Mouse (Mus musculus) MEL (cell line): ENCODE data around the gene Btn1a1. TPM values are rescaled to one million over a fixed set of nuclear protein-coding genes. Genes with fewer than 3 reads are reported as not detected.

ENCODE experiments used
- DNase-seq: peaks from one replicate; pipeline ENCODE4 v3.0.0; 2011; ENCODE audit warnings: low read depth, low spot score
- H3K27ac ChIP-seq: 2 replicates; pipeline ENCODE4 v1.5.1; 2012; ENCODE audit warnings: low read depth, mild to moderate bottlenecking, control low read depth, low read length, moderate library complexity; ENCODE audit not compliant: control insufficient read depth
- H3K27me3 ChIP-seq, 2 experiments: fragments of 150-350 bp in 1 of 2; sonication (generic) in 1 of 2; 2 replicates each; pipeline ENCODE4 v1.6.1; 2012; ENCODE audit warnings: low read length in 2 of 2, mild to moderate bottlenecking in 2 of 2, improper control_type of control experiment in 1 of 2, moderate library complexity in 1 of 2; ENCODE audit not compliant: insufficient read depth in 2 of 2, control insufficient read depth in 1 of 2
- H3K36me3 ChIP-seq, 2 experiments: 2 replicates each; pipeline ENCODE4 v1.6.1; 2012 to 2014; ENCODE audit warnings: low read length in 2 of 2, improper control_type of control experiment in 1 of 2, inconsistent platforms in 1 of 2, mild to moderate bottlenecking in 1 of 2; ENCODE audit not compliant: insufficient read depth in 2 of 2, control insufficient read depth in 1 of 2
- H3K4me1 ChIP-seq, 2 experiments: fragments of 150-350 bp in 1 of 2; sonication (generic) in 1 of 2; 2 replicates each; pipeline ENCODE4 v1.6.1; 2012; ENCODE audit warnings: low read length in 2 of 2, improper control_type of control experiment in 1 of 2, mild to moderate bottlenecking in 1 of 2; ENCODE audit not compliant: insufficient read depth in 2 of 2, control insufficient read depth in 1 of 2
- H3K4me3 ChIP-seq, 2 experiments: fragments of 150-350 bp in 1 of 2; sonication (generic) in 1 of 2; 2 replicates each; pipeline ENCODE4 v1.5.1; 2012; ENCODE audit warnings: low read depth in 2 of 2, low read length in 2 of 2, mild to moderate bottlenecking in 2 of 2, moderate library complexity in 2 of 2, control low read depth in 1 of 2, improper control_type of control experiment in 1 of 2; ENCODE audit not compliant: control insufficient read depth in 1 of 2, insufficient read depth in 1 of 2
- H3K79me2 ChIP-seq: 2 replicates; pipeline ENCODE4 v1.6.1; 2012; ENCODE audit warnings: mild to moderate bottlenecking, low read length, moderate library complexity; ENCODE audit not compliant: control insufficient read depth, poor library complexity, insufficient read depth
- H3K9ac ChIP-seq: 2 replicates; pipeline ENCODE4 v1.6.1; 2012; ENCODE audit warnings: low read depth, mild to moderate bottlenecking, control low read depth, low read length, moderate library complexity; ENCODE audit not compliant: control insufficient read depth, poor library complexity, severe bottlenecking
- H3K9me3 ChIP-seq: fragments of 150-350 bp; sonication (generic); replicated peaks from 2 replicates; pipeline ENCODE4 v1.6.1; 2012; ENCODE audit warnings: mild to moderate bottlenecking, low read length, improper control_type of control experiment, moderate library complexity; ENCODE audit not compliant: insufficient read depth
- BHLHE40 ChIP-seq: IDR thresholded peaks from 2 replicates; pipeline ENCODE4 v1.6.1; 2012; ENCODE audit warnings: low read depth, mild to moderate bottlenecking, inconsistent platforms, low read length, improper control_type of control experiment, borderline replicate concordance
- CHD1 ChIP-seq: IDR thresholded peaks from 2 replicates; pipeline ENCODE4 v1.6.1; 2012; ENCODE audit warnings: low read depth, mild to moderate bottlenecking, inconsistent platforms, low read length, improper control_type of control experiment
- CHD2 ChIP-seq: IDR thresholded peaks from 2 replicates; pipeline ENCODE4 v1.6.1; 2011; ENCODE audit warnings: low read length, improper control_type of control experiment
- CTCF ChIP-seq, 3 experiments: IDR thresholded peaks in 2 of 3; conservative IDR thresholded peaks in 1 of 3; 2 replicates each; pipeline ENCODE4 v1.5.1; 2011 to 2012; ENCODE audit warnings: low read length in 3 of 3, low read depth in 2 of 3, mild to moderate bottlenecking in 2 of 3, improper control_type of control experiment in 1 of 3, inconsistent platforms in 1 of 3, mixed read lengths in 1 of 3, moderate library complexity in 1 of 3; ENCODE audit not compliant: control insufficient read depth in 1 of 3, insufficient read depth in 1 of 3, poor library complexity in 1 of 3, severe bottlenecking in 1 of 3
- E2F4 ChIP-seq: IDR thresholded peaks from 2 replicates; pipeline ENCODE4 v1.6.1; 2011; ENCODE audit warnings: low read depth, low read length, improper control_type of control experiment, borderline replicate concordance
- ELF1 ChIP-seq: IDR thresholded peaks from 2 replicates; pipeline ENCODE4 v1.6.1; 2014; ENCODE audit warnings: low read depth, mild to moderate bottlenecking, inconsistent platforms, low read length, improper control_type of control experiment, moderate library complexity
- EP300 ChIP-seq, 2 experiments: IDR thresholded peaks; 2 replicates each; pipeline ENCODE4 v1.6.1; 2011; ENCODE audit warnings: improper control_type of control experiment in 2 of 2, low read length in 2 of 2, low read depth in 1 of 2, mild to moderate bottlenecking in 1 of 2
- GABPA ChIP-seq: IDR thresholded peaks from 2 replicates; pipeline ENCODE4 v1.6.1; 2012; ENCODE audit warnings: low read depth, mild to moderate bottlenecking, inconsistent platforms, low read length, improper control_type of control experiment, moderate library complexity
- GATA1 ChIP-seq: IDR thresholded peaks from 2 replicates; pipeline ENCODE4 v1.6.1; 2011; ENCODE audit warnings: low read depth, low read length, improper control_type of control experiment
- JUND ChIP-seq: IDR thresholded peaks from 2 replicates; pipeline ENCODE4 v1.6.1; 2011; ENCODE audit warnings: low read depth, mild to moderate bottlenecking, improper control_type of control experiment, low read length
- KAT2A ChIP-seq: conservative IDR thresholded peaks from 2 replicates; pipeline ENCODE4 v1.6.1; 2012; ENCODE audit warnings: low read depth, low read length, improper control_type of control experiment, inconsistent platforms
- MAFK ChIP-seq: IDR thresholded peaks from 2 replicates; pipeline ENCODE4 v1.6.1; 2011; ENCODE audit warnings: low read depth, mild to moderate bottlenecking, low read length, improper control_type of control experiment, borderline replicate concordance
- MAZ ChIP-seq: IDR thresholded peaks from 2 replicates; pipeline ENCODE4 v1.6.1; 2012; ENCODE audit warnings: low read depth, mild to moderate bottlenecking, inconsistent platforms, low read length, improper control_type of control experiment
- MEF2A ChIP-seq: IDR thresholded peaks from 2 replicates; pipeline ENCODE4 v1.6.1; 2014; ENCODE audit warnings: low read depth, mild to moderate bottlenecking, inconsistent platforms, low read length, improper control_type of control experiment; ENCODE audit not compliant: poor library complexity, insufficient replicate concordance, severe bottlenecking; ENCODE audit errors: extremely low read depth
- MXI1 ChIP-seq: IDR thresholded peaks from 2 replicates; pipeline ENCODE4 v1.6.1; 2011; ENCODE audit warnings: mild to moderate bottlenecking, low read depth, low read length, improper control_type of control experiment
- MYB ChIP-seq: IDR thresholded peaks from 2 replicates; pipeline ENCODE4 v1.6.1; 2011; ENCODE audit warnings: mild to moderate bottlenecking, low read depth, low read length, improper control_type of control experiment
- MYC ChIP-seq: IDR thresholded peaks from 2 replicates; pipeline ENCODE4 v1.6.1; 2011; ENCODE audit warnings: low read depth, mild to moderate bottlenecking, low read length, improper control_type of control experiment, moderate library complexity
- NELFE ChIP-seq: IDR thresholded peaks from 2 replicates; pipeline ENCODE4 v1.6.1; 2011; ENCODE audit warnings: low read depth, low read length, improper control_type of control experiment
- NRF1 ChIP-seq: IDR thresholded peaks from 2 replicates; pipeline ENCODE4 v1.6.1; 2014; ENCODE audit warnings: low read depth, mild to moderate bottlenecking, inconsistent platforms, low read length, improper control_type of control experiment, moderate library complexity; ENCODE audit not compliant: poor library complexity, insufficient read depth, severe bottlenecking
- POLR2AphosphoS2 ChIP-seq: IDR thresholded peaks from 2 replicates; pipeline ENCODE4 v1.6.1; 2011; ENCODE audit warnings: low read length, improper control_type of control experiment
- POLR2AphosphoS5 ChIP-seq: IDR thresholded peaks from 2 replicates; pipeline ENCODE4 v1.6.1; 2012; ENCODE audit warnings: low read depth, borderline replicate concordance, mild to moderate bottlenecking, inconsistent platforms, low read length, moderate library complexity, mixed read lengths
- RAD21 ChIP-seq: IDR thresholded peaks from 2 replicates; pipeline ENCODE4 v1.6.1; 2011; ENCODE audit warnings: mild to moderate bottlenecking, low read depth, low read length, improper control_type of control experiment
- RCOR1 ChIP-seq: IDR thresholded peaks from 2 replicates; pipeline ENCODE4 v1.6.1; 2012; ENCODE audit warnings: low read depth, mild to moderate bottlenecking, inconsistent platforms, low read length, improper control_type of control experiment
- SIN3A ChIP-seq: IDR thresholded peaks from 2 replicates; pipeline ENCODE4 v1.6.1; 2012; ENCODE audit warnings: low read length, improper control_type of control experiment, inconsistent platforms
- SMC3 ChIP-seq: IDR thresholded peaks from 2 replicates; pipeline ENCODE4 v1.6.1; 2011; ENCODE audit warnings: low read depth, low read length, improper control_type of control experiment
- TBP ChIP-seq: IDR thresholded peaks from 2 replicates; pipeline ENCODE4 v1.8.0; 2011; ENCODE audit warnings: low read depth, low read length, improper control_type of control experiment
- TCF12 ChIP-seq: IDR thresholded peaks from 2 replicates; pipeline ENCODE4 v1.6.1; 2014; ENCODE audit warnings: low read depth, mild to moderate bottlenecking, inconsistent platforms, low read length, improper control_type of control experiment, moderate library complexity
- UBTF ChIP-seq: IDR thresholded peaks from 2 replicates; pipeline ENCODE4 v1.6.1; 2012; ENCODE audit warnings: low read depth, mild to moderate bottlenecking, inconsistent platforms, low read length, improper control_type of control experiment, moderate library complexity, borderline replicate concordance; ENCODE audit not compliant: insufficient read depth
- USF1 ChIP-seq: IDR thresholded peaks from 2 replicates; pipeline ENCODE4 v1.6.1; 2014; ENCODE audit warnings: low read depth, mild to moderate bottlenecking, inconsistent platforms, low read length, improper control_type of control experiment, moderate library complexity
- USF2 ChIP-seq, 2 experiments: IDR thresholded peaks; 2 replicates each; pipeline ENCODE4 v1.6.1; 2011 to 2012; ENCODE audit warnings: improper control_type of control experiment in 2 of 2, low read length in 2 of 2, borderline replicate concordance in 1 of 2, inconsistent platforms in 1 of 2, low read depth in 1 of 2, mild to moderate bottlenecking in 1 of 2; ENCODE audit not compliant: insufficient read depth in 1 of 2
- ZC3H11A ChIP-seq: IDR thresholded peaks from 2 replicates; pipeline ENCODE4 v1.6.1; 2012; ENCODE audit warnings: low read depth, mild to moderate bottlenecking, inconsistent platforms, low read length, improper control_type of control experiment
- ZKSCAN1 ChIP-seq: IDR thresholded peaks from 2 replicates; pipeline ENCODE4 v1.6.1; 2012; ENCODE audit warnings: low read depth, mild to moderate bottlenecking, inconsistent platforms, low read length, improper control_type of control experiment, moderate library complexity
- ZMIZ1 ChIP-seq: IDR thresholded peaks from 2 replicates; pipeline ENCODE4 v1.6.1; 2012; ENCODE audit warnings: low read depth, mild to moderate bottlenecking, inconsistent platforms, low read length, improper control_type of control experiment, moderate library complexity
- ZNF384 ChIP-seq: IDR thresholded peaks from 2 replicates; pipeline ENCODE4 v1.6.1; 2012; ENCODE audit warnings: low read depth, mild to moderate bottlenecking, inconsistent platforms, low read length, improper control_type of control experiment
- polyA plus RNA-seq, 2 experiments: library from polyadenylated mRNA; stranded (reverse) in 1 of 2; unstranded in 1 of 2; fragments of >175 nt in 1 of 2; fragments of >200 nt in 1 of 2; gene quantifications; 2 replicates each; pipeline versions ENCODE4 v1.2.1 to v1.2.4; 2012; ENCODE audit warnings: low replicate concordance in 2 of 2, low read depth in 1 of 2; ENCODE audit not compliant: insufficient read length in 2 of 2, insufficient read depth in 1 of 2, missing spikeins in 1 of 2
- total RNA-seq: library from RNA; depleted of rRNA; stranded (reverse); fragments of 300-350 nt; gene quantifications from 2 replicates; pipeline ENCODE4 v1.2.3, GENCODE M21; 2012

Gene Btn1a1
- total and polyA plus RNA-seq, 3 experiments = 0.25 TPM; not detected in 2

DNA sequence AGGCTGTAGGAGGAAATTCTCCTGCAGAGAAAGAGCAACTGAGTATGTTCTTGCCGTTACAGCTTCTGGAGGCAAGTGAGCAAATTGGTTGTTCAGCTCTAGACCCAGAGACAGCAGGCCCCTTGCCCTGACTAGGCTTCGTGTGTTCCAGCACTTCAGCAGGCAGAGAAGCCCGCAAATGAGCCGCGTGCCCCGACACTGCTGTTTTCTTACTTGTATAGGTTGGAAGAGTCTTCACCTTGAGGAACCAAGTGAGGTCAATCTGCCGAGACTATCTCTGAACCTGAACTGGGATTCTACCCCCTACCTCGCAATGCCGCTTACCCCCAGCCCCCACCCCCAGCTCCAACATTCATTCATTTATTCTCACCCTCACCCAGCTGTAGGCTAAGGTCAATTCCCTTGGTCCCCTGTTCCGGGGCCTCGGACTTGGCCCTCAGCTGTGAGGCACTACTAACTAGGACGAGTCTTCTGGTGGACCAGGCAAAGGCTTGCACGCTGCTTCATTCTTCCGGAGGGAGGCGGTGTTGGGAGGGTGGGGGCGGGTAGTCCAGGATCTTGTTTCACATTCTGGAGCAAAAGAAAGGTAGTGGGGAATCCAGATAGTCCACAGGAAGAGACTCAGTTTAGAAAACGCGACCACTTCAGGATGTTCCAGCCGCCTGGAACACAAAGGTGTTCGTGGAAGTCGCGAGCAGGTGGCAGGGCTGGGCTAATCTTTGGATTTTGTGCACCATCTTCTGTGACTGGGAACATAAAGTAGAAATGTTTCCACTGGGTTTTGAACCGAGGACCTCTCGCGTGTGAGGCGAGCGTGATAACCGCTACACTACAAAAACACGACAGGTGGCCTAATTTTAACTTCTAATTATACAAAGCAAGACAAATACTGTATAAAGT, 54.1 kb downstream of the Btn1a1 start:
- Histone ChIP-seq H3K4me3 (peak overlapping the region; percentile 36 to 58), H3K4me1 (0 out of 4 replicates have a peak, but pooled peaks cover 0 to 3% of the 10 kb centered on the region in 2 experiments), H3K79me2 (no peaks in the 10 kb centered on the region), H3K36me3 (peaks cover 0 to 2% of the 10 kb centered on the region in 2 experiments; a peak in 1 of 4 replicates), H3K9ac (peak overlapping the region; percentile 36), H3K27me3 (peaks cover 10 to 13% of the 10 kb centered on the region in 2 experiments), H3K9me3 (no peaks in the 10 kb centered on the region), H3K27ac (no peak overlapping the region)
- DNase-seq = peak; percentile 96
- no peak for TF ChIP-seq ELF1
- peak; percentile 77; the same call in 1 of the 2 replicates for TF ChIP-seq E2F4
- no peak for TF ChIP-seq UBTF
- peak; percentile 42; the same call in 1 of the 2 replicates for TF ChIP-seq MXI1
- TF ChIP-seq SIN3A = 0 out of 2 replicates have a peak, but pooled peaks have one; percentile 46
- no peak for TF ChIP-seq USF1
- peak in 2 of 3 experiments; percentile 41 to 65; a peak in 4 of 6 replicates for TF ChIP-seq CTCF (IDR thresholded peaks at IDR 0.05 in 2 of 3, conservative IDR thresholded peaks at IDR 0.05 in 1 of 3; ENCODE audit: control insufficient read depth in 1 of 3, insufficient read depth in 1 of 3, low read depth in 2 of 3, low read length in 3 of 3, poor library complexity in 1 of 3, severe bottlenecking in 1 of 3)
- TF ChIP-seq ZNF384 = no peak
- TF ChIP-seq MAFK = peak; percentile 85
- TF ChIP-seq MAZ = 0 out of 2 replicates have a peak, but pooled peaks have one; percentile 34
- TF ChIP-seq ZC3H11A = no peak
- no peak for TF ChIP-seq MYB
- no peak for TF ChIP-seq MEF2A
- no peak for TF ChIP-seq POLR2AphosphoS5
- TF ChIP-seq GABPA = no peak
- TF ChIP-seq ZKSCAN1 = no peak
- TF ChIP-seq SMC3 = no peak
- no peak for TF ChIP-seq USF2 (IDR thresholded peaks at IDR 0.05; ENCODE audit: borderline replicate concordance in 1 of 2, insufficient read depth in 1 of 2, low read depth in 1 of 2, low read length in 2 of 2)
- no peak for TF ChIP-seq NRF1
- peak; percentile 48 for TF ChIP-seq GATA1
- TF ChIP-seq CHD1 = no peak
- peak; percentile 74; the same call in 1 of the 2 replicates for TF ChIP-seq MYC
- no peak for TF ChIP-seq RAD21
- TF ChIP-seq CHD2 = no peak
- TF ChIP-seq ZMIZ1 = no peak
- no peak for TF ChIP-seq BHLHE40
- no peak for TF ChIP-seq NELFE
- peak; percentile 28; the same call in 1 of the 2 replicates for TF ChIP-seq JUND
- no peak; the same call in 1 of the 2 replicates for TF ChIP-seq KAT2A
- TF ChIP-seq RCOR1 = peak; percentile 33; the same call in 1 of the 2 replicates
- no peak for TF ChIP-seq EP300 (IDR thresholded peaks at IDR 0.05; ENCODE audit: low read depth in 1 of 2, low read length in 2 of 2)
- no peak for TF ChIP-seq TCF12
- peak; percentile 99 for TF ChIP-seq TBP
- no peak for TF ChIP-seq POLR2AphosphoS2
